Mouse (Mus musculus): ENCODE measurements around the gene Prcd. TPM values are rescaled to one million over a fixed set of nuclear protein-coding genes. Genes with fewer than 3 reads are reported as not detected.

The Prcd gene
- total and polyA plus RNA-seq, 3 experiments = not detected

GRCm38 (mm10) chr11:116670386-116670785 lies 17.1 kb downstream of the Prcd start:
- Histone ChIP-seq H3K36me3 (replicated peaks in 1 of 2; ENCODE audit: control insufficient read depth in 1 of 2, insufficient read depth in 1 of 2, low read length in 1 of 2) (peaks cover 24 to 29% of the 10 kb centered on the region in 2 experiments), H3K4me2 (ENCODE audit: insufficient read depth, low read depth, poor library complexity, severe bottlenecking) (peak overlapping the region; percentile 17), H3K27me3 (replicated peaks) (no peaks in the 10 kb centered on the region), H3K9me3 (replicated peaks; ENCODE audit: low read length) (no peaks in the 10 kb centered on the region), H3K4me1 (ENCODE audit: control insufficient read depth in 1 of 2, insufficient read depth in 2 of 2) (peaks cover 34 to 63% of the 10 kb centered on the region in 2 experiments), H3K4me3 (replicated peaks in 1 of 3; ENCODE audit: low read depth in 2 of 3, low read length in 2 of 3, poor library complexity in 1 of 3) (no peak overlapping the region), H3K27ac (ENCODE audit: insufficient read depth, low read depth) (no peak overlapping the region), H3K9ac (ENCODE audit: insufficient read depth, low read depth) (no peak overlapping the region), H3K79me2 (replicated peaks; ENCODE audit: control insufficient read depth, extremely low read depth, insufficient read depth, poor library complexity, severe bottlenecking) (peaks cover 38% of the 10 kb centered on the region)
- DNase-seq (ENCODE audit: extremely low read depth) = no peak
- in situ Hi-C loops (cut with MboI; ENCODE audit: low pct_ligation_motif_present, low pct_unique_long_range_greater_than_20kb, low sequenced_read_pairs) = loop anchor here (25.0 kb wide), 1 partner anchor 517 kb away; the partner anchor contains the start of gene Sept9
- dilution Hi-C loops (cut with MboI; ENCODE audit: extremely low pct_ligation_motif_present, extremely low pct_unique_long_range_greater_than_20kb, low sequenced_read_pairs) = no loop called here
- 0 out of 2 replicates have a peak, but pooled peaks have one; percentile 11 for TF ChIP-seq CHD1 (IDR thresholded peaks at IDR 0.05; ENCODE audit: low read depth, low read length)
- TF ChIP-seq MEF2A (IDR thresholded peaks at IDR 0.05; ENCODE audit: borderline replicate concordance, low read depth, low read length) = no peak

DNA sequence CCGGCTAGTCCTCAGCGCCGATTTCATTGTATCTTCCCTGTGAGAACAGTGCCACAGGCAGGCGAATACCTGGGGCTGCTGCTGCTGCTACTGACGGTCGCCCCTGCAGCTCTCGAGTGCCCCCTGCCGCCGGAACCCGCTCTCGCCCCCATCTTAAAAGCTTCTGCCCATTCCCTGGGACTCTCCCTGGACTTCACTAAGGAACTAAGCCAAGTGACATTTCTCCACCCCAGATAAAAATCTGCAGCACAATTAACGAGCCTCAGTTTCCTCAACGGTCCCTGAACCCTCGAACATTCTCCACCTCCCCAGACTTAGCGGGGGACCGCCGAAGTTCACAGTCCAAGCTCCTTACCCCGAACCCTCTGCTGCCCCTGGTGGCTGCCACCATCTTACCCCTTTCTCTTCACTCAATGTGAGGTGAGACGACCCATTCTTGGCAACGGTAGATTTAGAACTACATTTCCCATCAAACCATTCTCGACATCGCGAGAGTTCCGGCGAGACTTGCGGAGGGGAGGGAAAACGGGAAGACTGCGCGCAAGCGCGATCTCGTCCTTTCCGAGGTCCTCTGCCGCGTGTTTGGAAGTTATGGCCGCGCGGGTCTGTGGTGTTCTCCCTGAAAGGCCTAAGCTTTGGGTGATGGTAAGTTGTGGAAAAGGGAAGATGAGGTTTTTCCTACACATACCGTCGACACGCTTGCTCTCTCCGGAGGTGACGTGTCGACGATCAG lies 17.9 kb downstream of the Prcd start:
- Histone ChIP-seq H3K4me1 (ENCODE audit: control insufficient read depth in 1 of 2, insufficient read depth in 2 of 2) (peaks cover 34 to 72% of the 10 kb centered on the region in 2 experiments), H3K4me3 (replicated peaks in 1 of 3; ENCODE audit: low read depth in 2 of 3, low read length in 2 of 3, poor library complexity in 1 of 3) (peak overlapping the region; percentile 67 to 99 (median 88)), H3K9me3 (replicated peaks; ENCODE audit: low read length) (no peaks in the 10 kb centered on the region), H3K9ac (ENCODE audit: insufficient read depth, low read depth) (peak overlapping the region; percentile 96), H3K36me3 (replicated peaks in 1 of 2; ENCODE audit: control insufficient read depth in 1 of 2, insufficient read depth in 1 of 2, low read length in 1 of 2) (peaks cover 32 to 38% of the 10 kb centered on the region in 2 experiments), H3K4me2 (ENCODE audit: insufficient read depth, low read depth, poor library complexity, severe bottlenecking) (peak overlapping the region; percentile 17), H3K27ac (ENCODE audit: insufficient read depth, low read depth) (peak overlapping the region; percentile 27), H3K27me3 (replicated peaks) (no peaks in the 10 kb centered on the region), H3K79me2 (replicated peaks; ENCODE audit: control insufficient read depth, extremely low read depth, insufficient read depth, poor library complexity, severe bottlenecking) (peaks cover 41% of the 10 kb centered on the region)
- DNase-seq (ENCODE audit: extremely low read depth) = peak; percentile 100
- dilution Hi-C loops (cut with MboI; ENCODE audit: extremely low pct_ligation_motif_present, extremely low pct_unique_long_range_greater_than_20kb, low sequenced_read_pairs) = no loop called here
- in situ Hi-C loops (cut with MboI; ENCODE audit: low pct_ligation_motif_present, low pct_unique_long_range_greater_than_20kb, low sequenced_read_pairs) = loop anchor here (25.0 kb wide), 1 partner anchor 516 kb away; the partner anchor contains the start of gene Sept9
- no peak for TF ChIP-seq MEF2A (IDR thresholded peaks at IDR 0.05; ENCODE audit: borderline replicate concordance, low read depth, low read length)
- peak; percentile 54; the same call in 1 of the 2 replicates for TF ChIP-seq IRF4 (IDR thresholded peaks at IDR 0.05; ENCODE audit: low read depth, low read length)
- TF ChIP-seq MAFK (IDR thresholded peaks at IDR 0.05; ENCODE audit: insufficient replicate concordance, low read length) = no peak
- TF ChIP-seq USF2 (conservative IDR thresholded peaks at IDR 0.05; ENCODE audit: low read depth, low read length) = no peak
- no peak for TF ChIP-seq UBTF (IDR thresholded peaks at IDR 0.05; ENCODE audit: low read depth, low read length)
- TF ChIP-seq GABPA (IDR thresholded peaks at IDR 0.05; ENCODE audit: insufficient replicate concordance, low read depth, low read length) = no peak; the same call in 1 of the 2 replicates
- no peak for TF ChIP-seq RCOR1 (conservative IDR thresholded peaks at IDR 0.05; ENCODE audit: low read depth, low read length)
- peak; percentile 50 to 90 for TF ChIP-seq CTCF (conservative IDR thresholded peaks at IDR 0.05 in 1 of 2, IDR thresholded peaks at IDR 0.05 in 1 of 2; ENCODE audit: low read depth in 2 of 2, low read length in 2 of 2)
- no peak for TF ChIP-seq ETS1 (conservative IDR thresholded peaks at IDR 0.05; ENCODE audit: low read depth, low read length)
- no peak for TF ChIP-seq BHLHE40 (IDR thresholded peaks at IDR 0.05; ENCODE audit: low read depth, low read length)
- peak; percentile 83; the same call in 1 of the 2 replicates for TF ChIP-seq KAT2A (IDR thresholded peaks at IDR 0.05; ENCODE audit: insufficient replicate concordance, low read length)
- TF ChIP-seq ZNF384 (IDR thresholded peaks at IDR 0.05; ENCODE audit: low read depth, low read length) = no peak
- TF ChIP-seq POLR2A (IDR thresholded peaks at IDR 0.05; ENCODE audit: low read depth, low read length) = peak; percentile 99
- TF ChIP-seq ELF1 (IDR thresholded peaks at IDR 0.05; ENCODE audit: low read depth, low read length) = peak; percentile 63; the same call in 1 of the 2 replicates
- no peak for TF ChIP-seq JUN (IDR thresholded peaks at IDR 0.05; ENCODE audit: insufficient read depth, low read depth, low read length)
- no peak for TF ChIP-seq CHD1 (IDR thresholded peaks at IDR 0.05; ENCODE audit: low read depth, low read length)
- no peak for TF ChIP-seq POLR2AphosphoS2 (IDR thresholded peaks at IDR 0.05; ENCODE audit: low read depth, low read length)
- peak; percentile 100 for TF ChIP-seq MYC (IDR thresholded peaks at IDR 0.05; ENCODE audit: low read depth, low read length)
- no peak for TF ChIP-seq MXI1 (IDR thresholded peaks at IDR 0.05; ENCODE audit: low read depth, low read length)
- TF ChIP-seq CHD2 (IDR thresholded peaks at IDR 0.05; ENCODE audit: low read length) = peak; percentile 100
- no peak for TF ChIP-seq MAZ (IDR thresholded peaks at IDR 0.05; ENCODE audit: low read depth, low read length)
- peak; percentile 78 for TF ChIP-seq SMC3 (IDR thresholded peaks at IDR 0.05; ENCODE audit: low read depth, low read length)
- TF ChIP-seq NRF1 (IDR thresholded peaks at IDR 0.05; ENCODE audit: low read depth, low read length) = peak; percentile 86
- TF ChIP-seq ZC3H11A (IDR thresholded peaks at IDR 0.05; ENCODE audit: low read depth, low read length) = no peak
- peak; percentile 94 for TF ChIP-seq TBP (conservative IDR thresholded peaks at IDR 0.05; ENCODE audit: low read depth, low read length)
- peak; percentile 73 for TF ChIP-seq RAD21 (IDR thresholded peaks at IDR 0.05; ENCODE audit: low read depth, low read length)
- TF ChIP-seq SIN3A (IDR thresholded peaks at IDR 0.05; ENCODE audit: low read length) = no peak
- TF ChIP-seq MAX (IDR thresholded peaks at IDR 0.05; ENCODE audit: low read length) = no peak
- TF ChIP-seq USF1 (IDR thresholded peaks at IDR 0.05; ENCODE audit: low read depth, low read length) = no peak
- TF ChIP-seq HCFC1 (IDR thresholded peaks at IDR 0.05; ENCODE audit: low read depth, low read length) = peak; percentile 94
- peak; percentile 86; the same call in 1 of the 2 replicates for TF ChIP-seq TCF12 (IDR thresholded peaks at IDR 0.05; ENCODE audit: low read depth, low read length)
